ENCODE assay signal across 8 mouse cellular contexts in the genomic region with DNA sequence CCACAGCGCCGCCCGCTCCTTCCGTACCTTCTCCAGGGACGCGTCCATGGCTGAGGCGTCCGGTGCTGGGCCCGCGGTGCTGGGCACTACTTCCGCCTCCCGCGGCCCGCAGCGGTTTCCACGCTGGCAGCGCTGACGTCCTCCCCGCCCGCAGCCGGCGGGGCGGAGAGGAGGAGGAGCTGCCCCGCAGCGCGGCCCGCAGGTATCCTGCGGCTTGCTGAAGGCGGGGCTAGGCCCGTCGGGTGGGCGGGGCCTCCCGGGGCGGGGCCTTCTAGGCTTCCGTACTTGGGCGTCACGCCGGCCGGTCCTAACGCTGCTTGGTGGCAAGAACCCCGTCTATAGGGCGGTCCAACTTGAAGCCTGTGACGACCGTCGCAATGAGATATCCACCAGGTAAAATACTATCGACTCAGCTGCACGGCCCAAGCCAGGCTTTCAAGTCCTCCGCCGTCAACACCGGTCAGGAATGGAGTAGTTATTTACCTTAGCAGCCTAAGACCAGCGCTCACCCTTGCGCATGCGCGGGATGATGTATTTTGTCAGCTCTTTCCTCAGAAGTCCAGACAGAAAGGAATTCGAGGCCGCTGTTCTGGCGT. TPM values are rescaled to one million over a fixed set of nuclear protein-coding genes. Genes with fewer than 3 reads are reported as not detected.
A peak's percentile ranks its signal among the peaks of the same experiment; 100 is the strongest.
DNase-seq lines count a peak whose midpoint lies in the region; ATAC-seq and TF ChIP-seq lines count a peak whose summit lies in the region.

TSS of gene Pdxdc1 (minus strand) at position 244 of the 596 bp plus-strand sequence.
TSS of gene Mpv17l (plus strand) at position 274 of the 596 bp plus-strand sequence.

- H3K9me3 ChIP-seq in embryonic facial prominence, embryonic 13.5 days, result no peaks in the 10 kb centered on the region
- no peaks in the 10 kb centered on the region for H3K9me3 ChIP-seq in limb, embryonic 12.5 days
- no peaks in the 10 kb centered on the region for H3K9me3 ChIP-seq in midbrain, embryonic 15.5 days

- no peak for TF ChIP-seq CTCF in kidney, adult 2 months (conservative IDR thresholded peaks at IDR 0.05; ENCODE audit: insufficient read depth, insufficient read length, low read depth, low read length)
- no peak for TF ChIP-seq CTCF in spleen, adult 2 months (IDR thresholded peaks at IDR 0.05; ENCODE audit: extremely low read depth, insufficient read depth, insufficient read length, insufficient replicate concordance)

- no peaks in the 10 kb centered on the region for H3K27me3 ChIP-seq in embryonic facial prominence, embryonic 13.5 days
- no peaks in the 10 kb centered on the region for H3K27me3 ChIP-seq in kidney, adult 2 months (replicated peaks; ENCODE audit: control insufficient read depth, insufficient read depth, low read length)
- no peaks in the 10 kb centered on the region for H3K27me3 ChIP-seq in limb, embryonic 12.5 days
- H3K27me3 ChIP-seq in midbrain, embryonic 15.5 days (replicated peaks), result no peaks in the 10 kb centered on the region
- H3K27me3 ChIP-seq in spleen, adult 2 months (ENCODE audit: control insufficient read depth, insufficient read depth, low read length), result no peaks in the 10 kb centered on the region

- DNase-seq in 3134 (ENCODE audit: extremely low read depth, insufficient read length, low spot score), result peak; percentile 100
- peak; percentile 98 to 99 for DNase-seq in adrenal gland, postnatal 36 days
- DNase-seq in heart, adult 18-20 months, result peak; percentile 96 to 98
- DNase-seq in kidney, adult 2 months, result peak; percentile 99
- DNase-seq in spleen, adult 2 months (ENCODE audit: low read depth in 1 of 2, low spot score in 2 of 2), result peak; percentile 90 to 95

- H3K4me2 ChIP-seq in embryonic facial prominence, embryonic 13.5 days, result peak within 1 kb of the TSS; percentile 79
- peak within 1 kb of the TSS; percentile 74 for H3K4me2 ChIP-seq in limb, embryonic 12.5 days
- H3K4me2 ChIP-seq in midbrain, embryonic 15.5 days, result peak within 1 kb of the TSS; percentile 74

- WGBS in embryonic facial prominence, embryonic 13.5 days, result under 1% methylated on average over 47 of the region's 57 CpGs
- under 1% methylated on average over 57 of the region's 57 CpGs for WGBS in kidney, adult 2 months
- WGBS in limb, embryonic 12.5 days, result under 1% methylated on average over 57 of the region's 57 CpGs
- WGBS in midbrain, embryonic 15.5 days, result under 1% methylated on average over 53 of the region's 57 CpGs
- under 1% methylated on average over 54 of the region's 57 CpGs for WGBS in spleen, adult 2 months

- peak within 1 kb of the TSS; percentile 93 for H3K9ac ChIP-seq in embryonic facial prominence, embryonic 13.5 days
- H3K9ac ChIP-seq in limb, embryonic 12.5 days (replicated peaks), result peak within 1 kb of the TSS; percentile 84
- H3K9ac ChIP-seq in midbrain, embryonic 15.5 days, result peak within 1 kb of the TSS; percentile 88

- H3K36me3 ChIP-seq in embryonic facial prominence, embryonic 13.5 days, result no peaks in the 10 kb centered on the region
- H3K36me3 ChIP-seq in kidney, adult 2 months (ENCODE audit: control insufficient read depth, insufficient read depth, low read length), result no peaks in the 10 kb centered on the region
- no peaks in the 10 kb centered on the region for H3K36me3 ChIP-seq in limb, embryonic 12.5 days
- no peaks in the 10 kb centered on the region for H3K36me3 ChIP-seq in midbrain, embryonic 15.5 days (replicated peaks)
- H3K36me3 ChIP-seq in spleen, adult 2 months (ENCODE audit: control insufficient read depth, insufficient read depth, low read length), result no peaks in the 10 kb centered on the region

- peak within 1 kb of the TSS; percentile 89 for H3K27ac ChIP-seq in embryonic facial prominence, embryonic 13.5 days
- H3K27ac ChIP-seq in kidney, adult 2 months (ENCODE audit: insufficient read depth, low read depth, low read length), result peak within 1 kb of the TSS; percentile 75
- H3K27ac ChIP-seq in limb, embryonic 12.5 days, result peak within 1 kb of the TSS; percentile 84
- H3K27ac ChIP-seq in midbrain, embryonic 15.5 days, result peak within 1 kb of the TSS; percentile 92
- H3K27ac ChIP-seq in spleen, adult 2 months (ENCODE audit: insufficient read depth, low read length), result peak within 1 kb of the TSS; percentile 87

- H3K4me1 ChIP-seq in embryonic facial prominence, embryonic 13.5 days, result peaks cover 13% of the 10 kb centered on the region
- H3K4me1 ChIP-seq in kidney, adult 2 months (ENCODE audit: control insufficient read depth, insufficient read depth, low read length), result peaks cover 10% of the 10 kb centered on the region; the same call in 1 of the 2 replicates
- H3K4me1 ChIP-seq in limb, embryonic 12.5 days (replicated peaks), result peaks cover 10% of the 10 kb centered on the region
- peaks cover 18% of the 10 kb centered on the region for H3K4me1 ChIP-seq in midbrain, embryonic 15.5 days
- H3K4me1 ChIP-seq in spleen, adult 2 months (ENCODE audit: control insufficient read depth, insufficient read depth, insufficient read length), result peaks cover 6% of the 10 kb centered on the region

- ATAC-seq in embryonic facial prominence, embryonic 13.5 days (ENCODE audit: insufficient number of reproducible peaks, insufficient read depth, low FRiP score, low TSS enrichment, low read depth), result peak; percentile 93
- ATAC-seq in limb, embryonic 12.5 days (ENCODE audit: insufficient number of reproducible peaks, insufficient read depth, low FRiP score, low TSS enrichment, low read depth), result peak; percentile 98
- ATAC-seq in midbrain, embryonic 15.5 days (replicated peaks), result peak; percentile 97

- H3K4me3 ChIP-seq in embryonic facial prominence, embryonic 13.5 days, result peak within 1 kb of the TSS; percentile 94
- H3K4me3 ChIP-seq in kidney, adult 2 months (ENCODE audit: insufficient read depth, low read depth, low read length), result peak within 1 kb of the TSS; percentile 76
- peak within 1 kb of the TSS; percentile 89 for H3K4me3 ChIP-seq in limb, embryonic 12.5 days (replicated peaks)
- peak within 1 kb of the TSS; percentile 83 for H3K4me3 ChIP-seq in midbrain, embryonic 15.5 days
- H3K4me3 ChIP-seq in spleen, adult 2 months (ENCODE audit: extremely low read depth, insufficient read depth, insufficient read length), result peak within 1 kb of the TSS; percentile 97

- TF ChIP-seq POLR2A in kidney, adult 2 months (IDR thresholded peaks at IDR 0.05; ENCODE audit: low read depth, low read length), result peak; percentile 29
- peak; percentile 3; the same call in 1 of the 2 replicates for TF ChIP-seq POLR2A in spleen, adult 2 months (IDR thresholded peaks at IDR 0.05; ENCODE audit: low read depth, low read length)

RNA-seq across cellular contexts. Expression of gene Pdxdc1, which starts in this region (rescaled TPM):
- 10 to 100 TPM; 82.9 to 90.9 TPM for total RNA-seq in adrenal gland, postnatal 36 days (2021)
- 92.5 and 106 TPM in 2 replicates for polyA plus RNA-seq in embryonic facial prominence, embryonic 13.5 days (2015; fragmentation: Nextera tagmentation; extraction: Ambion mirVana)
- total RNA-seq in heart, adult 18-20 months (2021), result 10 to 100 TPM; 75.0 to 77.9 TPM
- 77.3 and 85.4 TPM in 2 replicates for polyA plus RNA-seq in kidney, adult 2 months (2012; rRNA removed)
- polyA plus RNA-seq in limb, embryonic 12.5 days (2016; fragmentation: Nextera tagmentation; extraction: Ambion mirVana), result 97.9 and 100 TPM in 2 replicates
- 75.4 and 79.8 TPM in 2 replicates for polyA plus RNA-seq in midbrain, embryonic 15.5 days (2015; fragmentation: Nextera tagmentation; extraction: Ambion mirVana)
- 29.9 and 34.7 TPM in 2 replicates for polyA plus RNA-seq in spleen, adult 2 months (2012; rRNA removed)

RNA-seq across cellular contexts. Expression of gene Mpv17l, which starts in this region (rescaled TPM):
- total RNA-seq in adrenal gland, postnatal 36 days (2021), result 10 to 100 TPM in 1 of 2 experiments, 1 to 10 TPM in 1; 9.1 to 12.7 TPM
- 4.0 and 5.3 TPM in 2 replicates for polyA plus RNA-seq in embryonic facial prominence, embryonic 13.5 days (2015; fragmentation: Nextera tagmentation; extraction: Ambion mirVana)
- total RNA-seq in heart, adult 18-20 months (2021), result 1 to 10 TPM; 1.5 to 1.8 TPM
- polyA plus RNA-seq in kidney, adult 2 months (2012; rRNA removed), result 363 and 893 TPM in 2 replicates
- polyA plus RNA-seq in limb, embryonic 12.5 days (2016; fragmentation: Nextera tagmentation; extraction: Ambion mirVana), result 2.5 and 3.7 TPM in 2 replicates
- polyA plus RNA-seq in midbrain, embryonic 15.5 days (2015; fragmentation: Nextera tagmentation; extraction: Ambion mirVana), result 25.5 and 28.4 TPM in 2 replicates
- polyA plus RNA-seq in spleen, adult 2 months (2012; rRNA removed), result 0.30 and 0.95 TPM in 2 replicates

Comparison
In these comparisons a context has a peak if more than half of its experiments do, and no peak if none do; other contexts are left out.
1. Peak in every context shown above with its lines: DNase-seq, ATAC-seq, H3K4me3 ChIP-seq and H3K27ac ChIP-seq.
2. RNA of gene Mpv17l (polyA plus RNA-seq): 363 to 893 TPM in kidney, adult 2 months; 25.5 to 28.4 TPM in midbrain, embryonic 15.5 days, 4.0 to 5.3 TPM in embryonic facial prominence, embryonic 13.5 days, 2.5 to 3.7 TPM in limb, embryonic 12.5 days and 0.30 to 0.95 TPM in spleen, adult 2 months; every median in the first group is over 10 times any median in the second.